Mouse (Mus musculus): ENCODE measurements at regions not wholly inside any gene's neighbourhood (a gene's known extent, or its start where the extent isn't known, plus 50 kb on each side); places are given as distances from the start of the nearest gene placed in this dataset.

DNA sequence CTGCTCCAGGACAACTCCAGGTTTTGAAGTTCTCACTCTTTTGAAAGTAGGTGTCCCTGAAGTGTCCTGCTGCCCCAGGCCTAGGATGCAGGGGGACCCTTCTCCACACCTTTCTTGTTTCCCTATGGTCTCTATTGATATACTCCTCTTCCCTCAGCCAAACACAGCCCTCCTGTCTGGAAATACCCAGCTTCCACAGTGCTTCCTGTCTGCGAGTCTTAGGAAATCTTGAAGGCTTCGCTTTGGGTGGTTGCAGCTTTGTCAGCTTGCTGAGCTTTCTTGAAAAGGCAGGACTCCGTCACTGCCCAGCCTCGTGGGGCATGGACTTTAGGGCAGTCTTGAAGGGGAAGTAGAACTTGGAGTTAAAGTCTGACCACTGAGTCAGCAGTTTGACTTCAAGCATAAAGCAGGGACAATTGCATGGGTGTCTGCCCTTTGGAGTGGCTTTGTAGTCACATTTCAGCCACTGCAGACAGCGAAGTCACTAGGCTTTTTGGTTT, 51.1 kb upstream of the Lrrc52 start:
- no peak for DNase-seq (ENCODE audit: low spot score)

DNA sequence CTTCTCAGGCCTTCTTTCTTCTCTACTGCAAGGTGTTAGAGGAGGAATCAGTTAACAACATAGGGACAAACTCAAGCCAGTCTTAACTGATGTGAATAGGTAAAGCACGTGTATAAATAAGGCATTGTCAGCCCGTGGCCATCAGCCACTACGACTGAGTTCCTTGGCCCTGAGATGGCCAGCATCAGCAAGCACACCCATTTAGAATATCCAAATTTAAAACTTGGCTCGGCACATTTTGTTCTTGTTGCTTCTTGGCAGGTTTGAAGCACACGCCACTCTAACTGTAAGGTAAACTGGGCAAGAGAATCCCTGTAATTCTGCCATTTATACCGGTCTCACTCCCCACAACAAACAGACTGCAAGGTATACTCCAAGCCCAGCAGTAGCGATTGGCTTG, 57.3 kb upstream of the Lrrc52 start:
- DNase-seq (ENCODE audit: low spot score) = peak; percentile 48

DNA sequence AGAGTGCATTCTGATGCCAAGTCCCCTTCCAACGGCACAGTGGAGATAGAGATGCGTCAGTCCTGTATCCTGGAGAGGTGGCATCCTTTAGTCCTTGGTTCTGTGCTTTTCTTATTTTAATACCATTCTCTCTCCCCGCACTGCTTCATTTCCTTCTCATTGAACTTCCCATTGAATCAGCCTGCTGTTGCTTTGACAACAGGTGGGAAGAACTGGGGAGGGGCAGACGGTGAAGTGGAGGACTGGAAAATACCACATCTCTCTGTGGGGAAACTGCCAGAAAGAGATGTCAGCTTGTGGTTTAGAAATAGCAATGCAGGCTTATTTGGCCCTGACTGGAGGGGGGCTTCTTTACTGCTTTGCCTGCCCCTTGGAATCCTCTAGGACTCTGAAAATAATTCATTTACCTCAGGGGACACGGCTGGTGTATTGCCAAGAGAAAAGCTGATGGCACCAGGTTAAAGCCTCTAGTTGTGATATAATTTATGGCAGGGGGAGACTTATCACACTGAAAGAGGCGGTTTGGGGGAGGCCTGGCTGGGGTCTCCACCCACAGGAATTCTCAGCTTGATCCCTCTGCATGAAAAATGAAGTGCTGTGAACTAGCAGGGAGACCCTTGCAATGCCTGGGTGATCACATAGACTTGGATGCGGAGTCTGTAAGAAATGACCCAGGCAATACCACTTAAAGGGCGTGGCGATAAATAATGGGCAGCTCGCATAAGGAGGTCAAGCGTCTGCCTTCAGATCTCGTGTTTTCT, 65.4 kb upstream of the Rxrg start:
- DNase-seq (ENCODE audit: low spot score) = no peak

DNA sequence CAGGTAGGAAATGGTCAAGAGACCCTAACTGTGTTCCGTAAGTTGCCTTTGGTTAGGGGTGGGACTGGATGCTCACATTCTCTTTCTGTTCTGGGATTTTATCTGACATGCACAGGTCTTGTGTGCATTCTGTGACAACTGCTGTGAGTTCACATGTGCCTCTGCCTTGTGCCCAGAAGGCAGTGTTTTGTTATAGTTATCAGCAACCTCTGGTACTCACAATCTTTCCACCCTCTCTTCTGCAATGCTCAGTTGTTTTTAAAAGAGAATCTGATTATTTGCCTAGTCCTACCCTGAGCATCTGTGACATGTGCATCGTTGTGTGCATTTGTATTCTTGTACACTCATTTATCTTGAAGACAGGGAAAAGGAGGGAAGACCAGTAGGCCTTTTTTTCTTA, 52.2 kb upstream of the Rxrg start:
- no peak for DNase-seq (ENCODE audit: low spot score)

DNA sequence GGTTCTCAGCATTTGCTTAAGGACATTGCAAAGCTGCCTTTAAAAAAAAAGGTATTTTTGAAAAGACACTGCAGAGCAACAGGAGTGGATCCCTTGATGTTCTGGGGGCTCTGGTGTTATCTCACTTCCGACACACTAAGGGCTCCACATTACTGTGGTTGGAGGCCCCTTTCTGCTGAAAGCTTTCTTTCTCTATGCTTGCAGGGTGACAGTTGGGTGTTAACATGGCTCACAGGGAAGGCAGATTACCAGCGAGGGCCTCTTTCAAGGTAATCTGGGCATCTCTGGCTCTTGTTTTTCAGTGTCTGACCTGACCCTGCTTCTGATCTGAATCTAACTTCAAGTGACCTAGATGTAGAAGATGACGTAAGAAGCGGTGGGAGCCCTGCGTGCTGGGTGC, 50.9 kb upstream of the Rxrg start:
- no peak for DNase-seq (ENCODE audit: low spot score)

Measured in gastrocnemius, adult 18-20 months (tissue).